Mouse (Mus musculus): Measurements from ENCODE around the gene Senp3. TPM values are rescaled to one million over a fixed set of nuclear protein-coding genes. Genes with fewer than 3 reads are reported as not detected.

Gene Senp3
- polyA plus RNA-seq, 1 experiment from 2014 or later = 62.1 TPM

DNA sequence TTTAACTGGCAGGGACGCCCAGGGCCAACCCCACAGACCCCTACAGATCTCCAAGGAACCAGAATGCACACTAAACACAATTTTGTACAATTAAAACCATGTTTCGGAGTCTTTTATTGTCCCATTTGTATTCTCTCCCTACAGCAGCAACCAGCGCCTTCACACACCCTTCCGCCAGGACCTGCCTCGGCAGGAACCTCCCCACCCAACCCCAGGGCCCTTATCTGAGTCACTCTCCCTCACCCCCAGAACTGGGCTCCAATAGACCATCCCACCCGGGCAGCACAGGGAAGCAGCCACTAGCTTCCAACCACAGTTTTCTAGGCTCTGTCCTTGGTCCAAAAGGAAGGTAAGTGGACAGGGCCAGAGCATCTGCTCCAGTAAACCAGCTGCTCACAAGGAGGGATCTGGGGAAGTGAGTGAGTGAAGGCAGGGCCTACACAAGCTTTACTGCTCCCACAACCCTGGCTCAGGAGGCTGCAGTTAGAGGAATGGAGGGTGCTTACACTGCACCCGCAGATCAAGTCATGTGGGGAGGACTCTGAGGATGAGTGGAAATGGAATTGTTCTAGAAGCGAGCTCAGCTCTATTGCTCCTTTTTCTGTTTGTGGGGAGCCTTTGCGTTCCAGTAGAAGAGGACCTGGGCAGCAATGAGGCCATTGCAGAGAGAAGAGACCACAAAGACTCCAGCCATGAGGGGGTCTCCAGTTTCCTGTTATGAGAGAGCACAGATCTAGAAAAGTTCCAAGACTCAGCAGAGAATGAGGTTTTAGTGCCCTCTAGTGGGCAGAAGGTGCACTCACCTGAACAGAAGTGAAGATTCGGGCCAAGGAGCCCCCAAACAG, 25.0 kb downstream of the Senp3 start:
- ATAC-seq = no peak
- Histone ChIP-seq H3K9ac (no peak overlapping the region), H3K36me3 (peaks cover 31% of the 10 kb centered on the region)

GRCm38 (mm10) chr11:69656065-69656455, 25.8 kb downstream of the Senp3 start:
- Histone ChIP-seq H3K4me2 (replicated peaks) (no peak overlapping the region), H3K27me3 (replicated peaks) (no peaks in the 10 kb centered on the region), H3K27ac (no peak overlapping the region), H3K9ac (no peak overlapping the region), H3K9me3 (no peaks in the 10 kb centered on the region), H3K4me1 (replicated peaks) (peaks cover 12% of the 10 kb centered on the region), H3K36me3 (peaks cover 37% of the 10 kb centered on the region), H3K4me3 (replicated peaks) (no peak overlapping the region)
- no peak for ATAC-seq
- WGBS = 86% methylated on average over 5 of the region's 5 CpGs

More for the DNA sequence above, 25.0 kb downstream of the Senp3 start:
- H3K4me1 ChIP-seq (replicated peaks) = peaks cover 16% of the 10 kb centered on the region
- no peak overlapping the region for H3K4me2 ChIP-seq (replicated peaks)
- no peak overlapping the region for H3K27ac ChIP-seq
- no peak overlapping the region for H3K4me3 ChIP-seq (replicated peaks)
- H3K27me3 ChIP-seq (replicated peaks) = no peaks in the 10 kb centered on the region
- H3K9me3 ChIP-seq = no peaks in the 10 kb centered on the region
- 69% methylated on average over 10 of the region's 10 CpGs for WGBS

GRCm38 (mm10) chr11:69655264-69656064, 26.4 kb downstream of the Senp3 start, which contains the start of gene Sox15:
Sox15 (plus strand) TSS chr11:69655314.
- H3K36me3 ChIP-seq = peaks cover 43% of the 10 kb centered on the region
- peak; percentile 82 for ATAC-seq
- H3K27ac ChIP-seq = peak within 1 kb of the TSS; percentile 51
- no peaks in the 10 kb centered on the region for H3K27me3 ChIP-seq (replicated peaks)
- peaks cover 12% of the 10 kb centered on the region for H3K4me1 ChIP-seq (replicated peaks)
- 0 out of 2 replicates have a peak within 1 kb of the TSS, but pooled peaks have one; percentile 13 for H3K9ac ChIP-seq
- H3K4me2 ChIP-seq (replicated peaks) = peak within 1 kb of the TSS; percentile 22; the same call in 1 of the 2 replicates
- H3K9me3 ChIP-seq = no peaks in the 10 kb centered on the region
- peak within 1 kb of the TSS; percentile 3; the same call in 1 of the 2 replicates for H3K4me3 ChIP-seq (replicated peaks)
- 27% methylated on average over 34 of the region's 34 CpGs for WGBS

DNA sequence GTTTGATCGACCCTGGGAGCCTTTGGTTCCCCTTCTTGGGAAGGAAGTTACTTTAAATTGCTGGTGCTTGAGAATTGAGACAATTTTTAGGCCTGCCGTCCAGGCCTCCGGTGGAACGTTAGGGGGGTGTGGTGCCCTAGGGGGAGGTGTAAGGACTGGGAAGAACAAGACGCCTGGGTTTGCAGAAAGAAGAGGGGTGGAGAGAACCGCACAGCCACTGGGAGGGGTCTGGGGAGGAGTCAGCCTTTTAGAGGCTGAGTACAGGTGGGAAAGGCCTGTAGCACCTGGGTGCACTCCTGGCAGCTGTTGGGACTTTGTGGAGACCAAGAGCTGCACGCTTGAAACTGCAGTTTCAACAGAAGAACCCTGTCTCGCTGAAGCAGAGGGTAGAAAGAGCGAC, 27.1 kb downstream of the Senp3 start:
- H3K4me2 ChIP-seq (replicated peaks) = no peak overlapping the region
- H3K27ac ChIP-seq = peak overlapping the region; percentile 51
- H3K9ac ChIP-seq = 0 out of 2 replicates have a peak overlapping the region, but pooled peaks have one; percentile 13
- peaks cover 12% of the 10 kb centered on the region for H3K4me1 ChIP-seq (replicated peaks)
- WGBS = 39% methylated on average over 9 of the region's 9 CpGs
- ATAC-seq = no peak
- H3K9me3 ChIP-seq = no peaks in the 10 kb centered on the region
- H3K4me3 ChIP-seq (replicated peaks) = no peak overlapping the region
- H3K36me3 ChIP-seq = peaks cover 47% of the 10 kb centered on the region
- no peaks in the 10 kb centered on the region for H3K27me3 ChIP-seq (replicated peaks)

- H3K27me3 ChIP-seq (replicated peaks) = no peaks in the 10 kb centered on the region
- no peak overlapping the region for H3K9ac ChIP-seq
- 71% methylated on average over 5 of the region's 5 CpGs for WGBS
- peaks cover 53% of the 10 kb centered on the region for H3K36me3 ChIP-seq
- no peak for ATAC-seq
- peaks cover 12% of the 10 kb centered on the region for H3K4me1 ChIP-seq (replicated peaks)
- H3K4me2 ChIP-seq (replicated peaks) = no peak overlapping the region
- H3K9me3 ChIP-seq = no peaks in the 10 kb centered on the region
- H3K27ac ChIP-seq = no peak overlapping the region
- no peak overlapping the region for H3K4me3 ChIP-seq (replicated peaks)
Observed at GRCm38 (mm10) chr11:69653399-69653798, 28.5 kb downstream of the Senp3 start.

DNA sequence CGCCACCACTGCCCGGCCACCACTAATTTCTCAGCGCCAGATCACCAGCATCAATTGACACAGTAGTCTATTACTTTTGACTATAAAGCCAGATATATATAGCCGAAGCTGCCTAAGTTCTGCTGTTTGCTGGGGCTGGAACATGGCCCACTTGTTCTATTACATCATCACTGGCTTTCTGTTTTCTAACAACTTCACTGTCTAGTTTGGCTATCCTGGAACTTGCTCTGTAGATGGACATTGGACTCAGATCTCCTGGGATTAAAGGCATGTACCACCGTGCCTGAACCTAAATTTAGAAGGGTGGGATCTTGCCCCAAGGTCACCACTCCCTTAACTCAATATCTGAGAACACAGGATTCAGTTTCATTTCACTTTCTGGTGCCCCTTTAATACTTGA, 36.0 kb downstream of the Senp3 start:
- Histone ChIP-seq H3K36me3 (peaks cover 63% of the 10 kb centered on the region), H3K27me3 (replicated peaks) (no peaks in the 10 kb centered on the region), H3K9ac (no peak overlapping the region), H3K9me3 (no peaks in the 10 kb centered on the region), H3K4me2 (replicated peaks) (no peak overlapping the region), H3K4me1 (replicated peaks) (no peaks in the 10 kb centered on the region), H3K4me3 (replicated peaks) (no peak overlapping the region), H3K27ac (no peak overlapping the region)
- 86% methylated on average over 5 of the region's 5 CpGs for whole genome bisulfite sequencing
- ATAC-seq = no peak

GRCm38 (mm10) chr11:69635471-69635870, 46.4 kb downstream of the Senp3 start:
- Histone ChIP-seq H3K9me3 (no peaks in the 10 kb centered on the region), H3K36me3 (peaks cover 5% of the 10 kb centered on the region; the same call in 1 of the 2 replicates), H3K4me1 (replicated peaks) (peaks cover 5% of the 10 kb centered on the region; the same call in 1 of the 2 replicates), H3K4me2 (replicated peaks) (no peak overlapping the region; the same call in 1 of the 2 replicates), H3K27me3 (replicated peaks) (no peaks in the 10 kb centered on the region), H3K27ac (no peak overlapping the region), H3K9ac (no peak overlapping the region), H3K4me3 (replicated peaks) (no peak overlapping the region)
- WGBS = 72% methylated on average over 3 of the region's 3 CpGs
- ATAC-seq = no peak

DNA sequence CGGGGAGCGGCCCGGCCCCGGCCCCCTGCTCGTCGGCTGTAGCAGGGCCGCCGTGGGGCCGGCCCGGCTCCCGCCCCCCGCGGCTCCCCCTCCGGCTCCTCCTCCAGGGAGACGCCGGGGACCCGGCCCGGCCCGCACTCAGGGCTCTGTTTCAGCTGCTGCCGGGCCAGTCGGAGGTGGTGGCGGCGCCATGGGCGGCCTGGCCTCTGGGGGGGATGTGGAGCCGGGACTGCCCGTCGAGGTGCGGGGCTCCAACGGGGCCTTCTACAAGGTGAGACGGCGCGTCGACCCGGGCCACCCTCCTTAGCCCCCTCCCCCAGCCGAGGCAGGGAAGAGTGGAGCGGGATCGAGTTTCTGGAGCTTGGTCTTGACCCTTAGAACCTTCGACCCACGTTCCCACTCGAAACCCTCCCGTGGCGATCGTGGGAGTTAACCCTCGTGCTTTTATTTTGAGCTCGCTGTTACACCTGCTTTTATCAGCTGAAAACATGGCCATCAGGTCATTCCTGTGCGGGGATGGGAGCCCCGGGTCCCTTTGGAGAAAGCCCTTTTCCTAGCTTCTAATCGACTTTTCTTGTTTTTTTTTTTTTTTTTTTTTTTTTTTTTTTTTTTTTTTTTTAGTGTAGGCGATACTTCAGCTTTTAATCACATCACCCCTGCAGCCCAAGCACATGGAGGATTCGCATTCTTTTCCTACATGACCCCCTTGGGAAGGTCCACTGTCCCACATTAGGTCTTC, 48.6 kb downstream of the Senp3 start:
- H3K4me2 ChIP-seq (replicated peaks) = peak overlapping the region; percentile 60
- peak; percentile 80 for ATAC-seq
- H3K27ac ChIP-seq = peak overlapping the region; percentile 97

GRCm38 (mm10) chr11:69632284-69633089, 49.4 kb downstream of the Senp3 start, which contains the start of gene Fxr2:
Fxr2 (plus strand) TSS chr11:69632990.
- peak; percentile 99 for ATAC-seq
- H3K4me2 ChIP-seq (replicated peaks) = peak within 1 kb of the TSS; percentile 60
- H3K4me1 ChIP-seq (replicated peaks) = peaks cover 5% of the 10 kb centered on the region; the same call in 1 of the 2 replicates
- WGBS = under 1% methylated on average over 52 of the region's 56 CpGs
- no peaks in the 10 kb centered on the region for H3K36me3 ChIP-seq
- no peaks in the 10 kb centered on the region for H3K27me3 ChIP-seq (replicated peaks)
- no peaks in the 10 kb centered on the region for H3K9me3 ChIP-seq
- H3K9ac ChIP-seq = peak within 1 kb of the TSS; percentile 96
- H3K27ac ChIP-seq = peak within 1 kb of the TSS; percentile 97
- peak within 1 kb of the TSS; percentile 97 for H3K4me3 ChIP-seq (replicated peaks)

More for the DNA sequence above, 48.6 kb downstream of the Senp3 start:
- H3K9me3 ChIP-seq = no peaks in the 10 kb centered on the region
- peak overlapping the region; percentile 96 for H3K9ac ChIP-seq
- peaks cover 5% of the 10 kb centered on the region; the same call in 1 of the 2 replicates for H3K4me1 ChIP-seq (replicated peaks)
- WGBS = under 1% methylated on average over 41 of the region's 50 CpGs
- H3K4me3 ChIP-seq (replicated peaks) = peak overlapping the region; percentile 97
- H3K36me3 ChIP-seq = no peaks in the 10 kb centered on the region
- H3K27me3 ChIP-seq (replicated peaks) = no peaks in the 10 kb centered on the region

GRCm38 (mm10) chr11:69629802-69630201, 52.1 kb downstream of the Senp3 start:
- H3K27ac ChIP-seq = no peak overlapping the region
- no peaks in the 10 kb centered on the region for H3K36me3 ChIP-seq
- H3K4me1 ChIP-seq (replicated peaks) = peaks cover 4% of the 10 kb centered on the region; the same call in 1 of the 2 replicates
- H3K9me3 ChIP-seq = no peaks in the 10 kb centered on the region
- H3K4me2 ChIP-seq (replicated peaks) = no peak overlapping the region
- no peak overlapping the region for H3K4me3 ChIP-seq (replicated peaks)
- 80% methylated on average over 1 of the region's 1 CpGs for WGBS
- no peaks in the 10 kb centered on the region for H3K27me3 ChIP-seq (replicated peaks)
- ATAC-seq = no peak
- H3K9ac ChIP-seq = no peak overlapping the region

DNA sequence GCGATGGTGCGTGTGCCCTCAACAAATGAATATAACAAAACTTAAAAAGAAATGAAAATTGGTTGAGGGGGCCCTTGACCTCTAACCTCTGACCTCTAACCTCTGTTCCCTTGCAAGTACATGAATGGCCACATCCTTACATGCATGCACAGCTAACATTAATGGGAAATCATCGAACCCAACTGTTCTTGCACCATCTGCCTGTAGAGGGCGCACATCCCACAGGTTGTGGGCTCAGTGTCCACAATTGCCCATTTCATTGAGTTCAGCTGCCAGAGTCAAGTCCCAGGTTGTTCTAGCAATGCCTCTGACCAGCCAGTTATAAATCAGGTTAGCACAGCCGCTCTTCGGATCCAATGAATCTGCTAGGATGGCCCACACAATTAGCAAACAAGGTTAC, 53.6 kb downstream of the Senp3 start:
- no peak overlapping the region for H3K27ac ChIP-seq
- no peak overlapping the region for H3K4me3 ChIP-seq (replicated peaks)
- H3K9ac ChIP-seq = no peak overlapping the region
- H3K27me3 ChIP-seq (replicated peaks) = no peaks in the 10 kb centered on the region
- no peaks in the 10 kb centered on the region for H3K4me1 ChIP-seq (replicated peaks)
- H3K9me3 ChIP-seq = no peaks in the 10 kb centered on the region
- no peak overlapping the region for H3K4me2 ChIP-seq (replicated peaks)
- no peak for ATAC-seq
- no peaks in the 10 kb centered on the region for H3K36me3 ChIP-seq
- WGBS = 36% methylated on average over 6 of the region's 6 CpGs
